Mouse (Mus musculus) heart, adult 18-20 months (tissue): Measurements from ENCODE around the gene Dab2. TPM values are rescaled to one million over a fixed set of nuclear protein-coding genes. Genes with fewer than 3 reads are reported as not detected.

Experiments used
- DNase-seq, 2 experiments: peaks; one replicate each; pipeline ENCODE4 v3.0.0; 2021 to 2022; ENCODE audit warnings: mixed read lengths in 1 of 2
- total RNA-seq, 2 experiments: library from RNA; stranded (reverse); gene quantifications; 2 replicates each; pipeline ENCODE4 v1.2.3; 2021

The Dab2 gene
- total RNA-seq, 2 experiments from 2014 or later, result 15.1 to 17.2 TPM

GRCm38 (mm10) chr15:6391886-6392285, 92.3 kb downstream of the Dab2 start:
- no peak for DNase-seq

- DNase-seq, result no peak
These were observed 94.0 kb downstream of the Dab2 start for GRCm38 (mm10) chr15:6393624-6394023.

GRCm38 (mm10) chr15:6398211-6398610, 98.6 kb downstream of the Dab2 start:
- no peak for DNase-seq

GRCm38 (mm10) chr15:6398881-6399280, 99.3 kb downstream of the Dab2 start:
- DNase-seq, result no peak

GRCm38 (mm10) chr15:6400115-6400514, 100.5 kb downstream of the Dab2 start:
- DNase-seq, result no peak

- no peak for DNase-seq
These were observed 102.8 kb downstream of the Dab2 start for GRCm38 (mm10) chr15:6402433-6402832.

GRCm38 (mm10) chr15:6404172-6404571, 104.6 kb downstream of the Dab2 start:
- DNase-seq, result no peak

- no peak for DNase-seq
These were observed 107.2 kb downstream of the Dab2 start for GRCm38 (mm10) chr15:6406771-6407170.

- DNase-seq, result no peak
These were observed 109.4 kb downstream of the Dab2 start for GRCm38 (mm10) chr15:6409031-6409430.

- no peak for DNase-seq
These were observed 110.6 kb downstream of the Dab2 start for GRCm38 (mm10) chr15:6410161-6410560.

GRCm38 (mm10) chr15:6411334-6411733, 111.7 kb downstream of the Dab2 start:
- DNase-seq, result peak; percentile 38 to 39

GRCm38 (mm10) chr15:6415317-6415716, 115.7 kb downstream of the Dab2 start:
- no peak for DNase-seq

- DNase-seq, result no peak
These were observed 132.2 kb downstream of the Dab2 start for GRCm38 (mm10) chr15:6431777-6432176.

- peak; percentile 36 to 56 for DNase-seq
These were observed 132.8 kb downstream of the Dab2 start for GRCm38 (mm10) chr15:6432411-6432810.

- peak; percentile 29 to 41 for DNase-seq
These were observed 135.7 kb downstream of the Dab2 start for GRCm38 (mm10) chr15:6435281-6435680.

GRCm38 (mm10) chr15:6435773-6436172, 136.2 kb downstream of the Dab2 start:
- peak; percentile 42 to 73 for DNase-seq

GRCm38 (mm10) chr15:6438685-6439084, 139.1 kb downstream of the Dab2 start:
- no peak for DNase-seq

GRCm38 (mm10) chr15:6444452-6444851, 144.9 kb downstream of the Dab2 start:
- DNase-seq, result no peak

- DNase-seq, result no peak
These were observed 145.5 kb downstream of the Dab2 start, which contains the start of gene C9 for GRCm38 (mm10) chr15:6445135-6445534. C9 (plus strand) TSS chr15:6445327.

GRCm38 (mm10) chr15:6446181-6446580, 146.6 kb downstream of the Dab2 start:
- DNase-seq, result no peak

GRCm38 (mm10) chr15:6448892-6449291, 149.3 kb downstream of the Dab2 start:
- no peak for DNase-seq

GRCm38 (mm10) chr15:6454461-6454860, 154.9 kb downstream of the Dab2 start:
- DNase-seq, result no peak

GRCm38 (mm10) chr15:6461381-6461780, 161.8 kb downstream of the Dab2 start:
- no peak for DNase-seq

GRCm38 (mm10) chr15:6463361-6463923, 163.9 kb downstream of the Dab2 start:
- DNase-seq, result no peak

GRCm38 (mm10) chr15:6466995-6467394, 167.4 kb downstream of the Dab2 start:
- no peak for DNase-seq
